Mouse (Mus musculus): ENCODE measurements at regions not wholly inside any gene's neighbourhood (a gene's known extent, or its start where the extent isn't known, plus 50 kb on each side); places are given as distances from the start of the nearest gene placed in this dataset.

DNA sequence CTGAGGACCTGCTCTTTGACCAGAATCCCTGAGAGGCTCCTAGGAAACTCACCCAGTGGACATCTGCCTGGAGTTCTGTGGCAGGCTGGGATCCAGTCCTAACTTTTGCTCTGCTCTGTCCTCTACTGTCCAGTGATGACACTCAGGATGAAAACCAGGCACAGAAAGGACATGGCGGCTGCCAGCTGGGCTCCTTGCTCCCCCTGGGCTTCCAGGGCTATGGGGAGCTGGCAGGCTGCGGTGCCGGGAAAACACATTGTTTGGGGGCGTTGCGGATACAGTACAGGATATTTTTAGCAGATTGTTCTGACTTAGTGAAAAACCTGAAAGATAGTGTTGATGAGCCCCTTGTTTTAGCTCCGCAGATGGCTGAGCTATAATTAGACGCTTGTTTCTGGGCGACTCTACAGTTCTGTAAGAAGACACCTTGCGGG lies 94.2 kb upstream of the Klf13 start:
- Histone ChIP-seq H3K9me3 (ENCODE audit: control insufficient read depth, low read length) (no peaks in the 10 kb centered on the region), H3K9ac (ENCODE audit: low read depth, low read length, severe bottlenecking) (no peak overlapping the region), H3K4me3 (replicated peaks; ENCODE audit: low read length) (no peak overlapping the region), H3K36me3 (ENCODE audit: control insufficient read depth, insufficient read depth, low read length) (no peaks in the 10 kb centered on the region), H3K27ac (replicated peaks; ENCODE audit: low read depth, low read length) (no peak overlapping the region), H3K27me3 (ENCODE audit: control insufficient read depth, insufficient read depth, low read length) (no peaks in the 10 kb centered on the region), H3K4me2 (replicated peaks; ENCODE audit: low read depth, low read length, severe bottlenecking) (no peak overlapping the region), H3K4me1 (ENCODE audit: control insufficient read depth, insufficient read depth, low read length) (no peaks in the 10 kb centered on the region)
- ATAC-seq (ENCODE audit: low FRiP score, low read depth): no peak
- 60% methylated on average over 9 of the region's 9 CpGs for WGBS
- DNase-seq (ENCODE audit: low spot score): no peak
- no peak for TF ChIP-seq POLR2A (IDR thresholded peaks at IDR 0.05; ENCODE audit: borderline replicate concordance, extremely low read depth, insufficient read depth, insufficient read length)

DNA sequence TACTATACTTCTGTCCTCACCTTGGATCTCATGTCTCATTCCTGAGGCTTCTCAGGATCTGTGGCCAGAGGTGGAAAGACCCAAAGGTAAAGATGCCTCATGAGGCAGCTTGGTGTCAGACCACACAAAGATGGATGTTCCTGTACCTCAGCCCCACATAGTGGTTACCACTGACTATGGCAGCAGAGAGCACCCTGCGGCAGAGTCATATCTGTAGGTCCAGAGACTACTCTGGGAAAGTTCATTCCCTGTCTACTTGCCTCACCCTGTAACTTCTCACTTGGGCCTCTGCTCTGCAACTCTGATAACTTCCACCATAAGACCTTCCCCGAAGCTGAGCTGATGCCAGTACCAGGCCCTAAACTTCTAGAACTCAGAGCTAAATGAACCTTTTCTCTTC lies 91.9 kb upstream of the Klf13 start:
- no peaks in the 10 kb centered on the region for H3K27me3 ChIP-seq (ENCODE audit: control insufficient read depth, insufficient read depth, low read length)
- no peaks in the 10 kb centered on the region for H3K4me1 ChIP-seq (ENCODE audit: control insufficient read depth, insufficient read depth, low read length)
- no peaks in the 10 kb centered on the region for H3K9me3 ChIP-seq (ENCODE audit: control insufficient read depth, low read length)
- H3K27ac ChIP-seq (replicated peaks; ENCODE audit: low read depth, low read length): no peak overlapping the region
- H3K36me3 ChIP-seq (ENCODE audit: control insufficient read depth, insufficient read depth, low read length): no peaks in the 10 kb centered on the region
- DNase-seq (ENCODE audit: low spot score) (no peak), ATAC-seq (ENCODE audit: low FRiP score, low read depth) (no peak)
- H3K4me2 ChIP-seq (replicated peaks; ENCODE audit: low read depth, low read length, severe bottlenecking): no peak overlapping the region
- no peak for TF ChIP-seq POLR2A (IDR thresholded peaks at IDR 0.05; ENCODE audit: borderline replicate concordance, extremely low read depth, insufficient read depth, insufficient read length)
- no peak overlapping the region for H3K9ac ChIP-seq (ENCODE audit: low read depth, low read length, severe bottlenecking)
- no peak overlapping the region for H3K4me3 ChIP-seq (replicated peaks; ENCODE audit: low read length)
- 96% methylated on average over 2 of the region's 2 CpGs for WGBS

DNA sequence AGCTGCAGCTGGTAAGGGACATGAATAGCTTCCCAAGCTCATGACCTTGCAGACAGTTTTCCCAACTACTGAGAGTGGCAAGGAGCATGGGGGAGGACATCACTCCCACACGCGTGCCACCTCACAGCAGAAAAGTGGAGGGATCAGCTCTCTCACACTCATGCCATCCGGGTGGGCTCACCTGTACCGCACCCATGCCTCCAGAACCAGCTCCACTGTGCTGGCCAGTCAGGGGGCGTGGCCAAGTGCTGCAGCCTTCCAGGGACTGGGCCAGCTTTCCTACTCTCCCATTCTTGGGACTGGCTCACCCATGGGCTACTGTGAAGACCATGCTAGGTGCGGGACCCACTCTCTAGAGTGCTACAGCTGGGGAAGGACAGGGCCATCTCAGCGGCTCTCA lies 88.4 kb upstream of the Klf13 start:
- no peak for TF ChIP-seq POLR2A (IDR thresholded peaks at IDR 0.05; ENCODE audit: borderline replicate concordance, extremely low read depth, insufficient read depth, insufficient read length)
- no peak for ATAC-seq (ENCODE audit: low FRiP score, low read depth)
- no peaks in the 10 kb centered on the region for H3K36me3 ChIP-seq (ENCODE audit: control insufficient read depth, insufficient read depth, low read length)

DNA sequence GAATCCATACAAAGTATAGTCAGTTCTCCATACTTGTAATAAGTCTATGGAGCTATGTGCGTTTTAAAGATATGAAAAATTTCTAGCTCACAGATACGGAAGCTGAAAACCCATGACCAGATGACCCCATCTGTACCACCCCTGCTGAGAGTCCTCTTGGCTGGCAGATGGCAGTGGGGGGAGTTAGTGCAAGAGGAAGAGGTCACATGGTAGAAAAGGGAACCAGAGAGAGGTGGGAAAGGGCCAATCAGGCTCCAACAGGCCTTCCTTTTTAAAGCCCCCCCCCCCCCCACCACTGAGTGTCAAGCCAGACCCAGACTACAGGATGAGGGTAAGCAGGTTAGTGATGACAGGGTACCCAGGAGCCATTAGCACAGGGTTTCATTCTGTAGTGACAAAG lies 86.4 kb upstream of the Klf13 start:
- WGBS: 80% methylated on average over 2 of the region's 2 CpGs
- no peak for DNase-seq (ENCODE audit: low spot score)
- Histone ChIP-seq H3K4me1 (ENCODE audit: control insufficient read depth, insufficient read depth, low read length) (no peaks in the 10 kb centered on the region), H3K9me3 (ENCODE audit: control insufficient read depth, low read length) (no peaks in the 10 kb centered on the region), H3K27ac (replicated peaks; ENCODE audit: low read depth, low read length) (no peak overlapping the region), H3K4me2 (replicated peaks; ENCODE audit: low read depth, low read length, severe bottlenecking) (no peak overlapping the region), H3K27me3 (ENCODE audit: control insufficient read depth, insufficient read depth, low read length) (no peaks in the 10 kb centered on the region), H3K4me3 (replicated peaks; ENCODE audit: low read length) (no peak overlapping the region), H3K36me3 (ENCODE audit: control insufficient read depth, insufficient read depth, low read length) (no peaks in the 10 kb centered on the region), H3K9ac (ENCODE audit: low read depth, low read length, severe bottlenecking) (no peak overlapping the region)
- no peak for TF ChIP-seq POLR2A (IDR thresholded peaks at IDR 0.05; ENCODE audit: borderline replicate concordance, extremely low read depth, insufficient read depth, insufficient read length)
- no peak for ATAC-seq (ENCODE audit: low FRiP score, low read depth)

More for the DNA sequence above, 88.4 kb upstream of the Klf13 start:
- DNase-seq (ENCODE audit: low spot score): no peak
- no peak overlapping the region for H3K4me3 ChIP-seq (replicated peaks; ENCODE audit: low read length)
- no peak overlapping the region for H3K4me2 ChIP-seq (replicated peaks; ENCODE audit: low read depth, low read length, severe bottlenecking)
- H3K27me3 ChIP-seq (ENCODE audit: control insufficient read depth, insufficient read depth, low read length): no peaks in the 10 kb centered on the region
- WGBS: 88% methylated on average over 7 of the region's 7 CpGs
- H3K9ac ChIP-seq (ENCODE audit: low read depth, low read length, severe bottlenecking): no peak overlapping the region
- no peaks in the 10 kb centered on the region for H3K9me3 ChIP-seq (ENCODE audit: control insufficient read depth, low read length)
- no peaks in the 10 kb centered on the region for H3K4me1 ChIP-seq (ENCODE audit: control insufficient read depth, insufficient read depth, low read length)
- no peak overlapping the region for H3K27ac ChIP-seq (replicated peaks; ENCODE audit: low read depth, low read length)

DNA sequence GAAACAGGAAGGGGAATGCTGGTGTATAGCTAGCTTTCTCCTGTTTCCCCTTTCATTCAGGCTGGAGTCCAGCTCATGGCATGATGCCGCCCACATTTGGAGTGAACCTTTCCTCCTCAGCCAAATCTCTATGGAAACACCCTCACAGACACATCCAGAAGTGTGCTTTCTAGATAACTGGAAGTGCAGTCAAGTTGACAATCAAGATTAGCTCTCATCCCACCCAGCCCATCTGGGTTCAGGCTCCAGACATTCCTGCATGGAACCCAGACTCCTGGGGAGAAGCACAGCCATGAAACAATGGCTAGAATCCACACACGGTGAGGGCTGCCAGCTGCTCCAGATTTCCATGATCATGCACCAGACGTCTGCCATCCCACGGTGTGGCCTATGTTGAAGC lies 85.5 kb upstream of the Klf13 start:
- no peaks in the 10 kb centered on the region for H3K9me3 ChIP-seq (ENCODE audit: control insufficient read depth, low read length)
- H3K36me3 ChIP-seq (ENCODE audit: control insufficient read depth, insufficient read depth, low read length): no peaks in the 10 kb centered on the region
- no peaks in the 10 kb centered on the region for H3K4me1 ChIP-seq (ENCODE audit: control insufficient read depth, insufficient read depth, low read length)
- ATAC-seq (ENCODE audit: low FRiP score, low read depth): no peak
- no peak for TF ChIP-seq POLR2A (IDR thresholded peaks at IDR 0.05; ENCODE audit: borderline replicate concordance, extremely low read depth, insufficient read depth, insufficient read length)
- H3K4me2 ChIP-seq (replicated peaks; ENCODE audit: low read depth, low read length, severe bottlenecking): no peak overlapping the region
- DNase-seq (ENCODE audit: low spot score): no peak
- WGBS: 88% methylated on average over 4 of the region's 4 CpGs
- H3K9ac ChIP-seq (ENCODE audit: low read depth, low read length, severe bottlenecking): no peak overlapping the region
- no peak overlapping the region for H3K27ac ChIP-seq (replicated peaks; ENCODE audit: low read depth, low read length)
- H3K27me3 ChIP-seq (ENCODE audit: control insufficient read depth, insufficient read depth, low read length): no peaks in the 10 kb centered on the region
- H3K4me3 ChIP-seq (replicated peaks; ENCODE audit: low read length): no peak overlapping the region
